Mouse (Mus musculus) heart, postnatal 0 days (tissue): Measurements from ENCODE around the gene Cd3eap.

ENCODE experiments used
- CTCF ChIP-seq: IDR thresholded peaks from 2 replicates; pipeline ENCODE4 v1.5.1; 2016; ENCODE audit warnings: antibody characterized with exemption, control low read depth, low read depth
- EP300 ChIP-seq: IDR thresholded peaks from 2 replicates; pipeline ENCODE4 v1.6.1; 2016; ENCODE audit warnings: antibody characterized with exemption, low read depth

DNA sequence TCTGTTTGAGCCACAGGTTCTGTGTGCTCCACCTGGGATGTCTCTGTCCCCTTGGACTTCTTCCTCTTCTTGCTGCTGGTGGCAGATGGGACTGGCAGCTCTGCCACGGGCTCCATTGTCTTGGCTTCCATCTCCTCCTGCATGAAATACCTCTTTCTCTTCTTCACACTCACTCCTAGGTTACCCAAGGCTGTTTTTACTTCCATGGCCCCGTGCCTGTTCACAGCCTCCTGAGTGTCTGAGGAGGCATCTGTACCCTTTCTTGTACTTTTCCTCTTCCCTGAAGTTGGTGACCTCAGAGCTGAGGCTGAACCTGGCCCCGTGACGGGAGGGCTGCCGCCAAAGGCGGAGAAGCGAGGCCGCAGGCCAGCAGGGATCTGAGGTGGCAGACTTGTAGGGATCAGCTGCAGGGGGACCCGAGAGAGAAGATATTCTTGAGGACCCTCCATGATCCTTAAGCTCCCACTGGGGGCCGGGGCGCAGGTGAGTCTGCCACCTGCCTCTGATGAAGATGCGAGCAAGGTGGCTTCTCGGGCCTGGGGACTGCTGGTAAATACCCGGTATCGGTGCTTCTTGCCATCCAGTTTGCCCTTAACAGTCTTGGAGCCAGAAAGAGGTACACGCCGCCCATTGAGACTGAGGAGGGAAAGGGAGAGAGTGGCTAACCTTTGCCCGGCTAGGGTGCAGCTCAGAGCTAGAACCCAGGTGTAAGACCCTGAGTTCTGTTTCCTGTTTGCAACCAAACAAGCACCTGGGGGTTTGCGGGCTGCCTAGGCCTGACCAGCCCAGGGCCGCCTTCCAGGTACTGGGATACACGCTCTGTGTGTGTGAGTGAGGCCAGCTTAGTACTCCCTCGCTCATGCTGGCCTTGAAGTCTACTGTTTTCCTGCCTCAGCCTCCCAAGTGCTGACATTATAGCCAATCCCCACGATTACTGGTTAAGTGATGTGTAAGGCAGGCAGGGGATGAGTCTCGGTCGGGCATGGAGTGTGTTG is 1.6 kb downstream of the Cd3eap start:
- TF ChIP-seq CTCF (no peak), EP300 (no peak)
